8 mouse cellular contexts compared by ENCODE assay signal in the genomic region with DNA sequence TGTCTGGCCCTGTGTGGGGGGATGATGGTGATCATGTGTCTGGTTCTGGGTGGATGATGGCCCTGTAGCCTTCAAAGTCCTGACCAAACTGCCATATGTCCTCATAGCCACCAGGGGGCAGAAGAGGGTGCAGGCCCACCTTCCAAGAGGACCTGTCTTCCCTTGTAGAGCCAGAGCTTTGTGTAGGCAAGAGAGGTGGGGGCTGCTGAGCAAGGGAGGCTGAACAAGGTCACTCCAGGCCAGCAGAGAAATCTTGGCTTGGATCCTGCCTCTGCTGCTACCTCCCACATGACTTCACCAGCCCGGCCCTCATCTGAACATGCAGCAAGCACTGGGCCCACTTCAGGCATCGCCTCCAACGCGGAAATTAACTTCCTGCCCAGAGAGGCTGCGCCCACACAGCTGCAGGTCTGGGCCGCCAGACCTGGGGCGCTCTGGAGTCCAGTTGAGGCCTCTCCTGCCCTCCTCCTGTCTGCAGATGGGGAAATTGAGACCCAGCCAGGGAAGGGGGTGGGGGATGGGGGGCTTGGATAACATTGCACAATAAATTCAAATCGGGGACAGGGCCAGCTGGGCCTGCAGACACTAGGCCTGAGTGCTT. TPM values are rescaled to one million over a fixed set of nuclear protein-coding genes. Genes with fewer than 3 reads are reported as not detected.
DNase-seq lines count a peak whose midpoint lies in the region; ATAC-seq and TF ChIP-seq lines count a peak whose summit lies in the region.

No protein-coding gene starts in this region.

- H3K4me3 ChIP-seq in E14TG2a.4 (replicated peaks; ENCODE audit: low read length): peak overlapping the region; percentile 41
- H3K4me3 ChIP-seq in forebrain, embryonic 12.5 days (replicated peaks): no peak overlapping the region
- no peak overlapping the region for H3K4me3 ChIP-seq in lung, embryonic 14.5 days (ENCODE audit: low read depth, low read length)
- H3K4me3 ChIP-seq in thymus, adult 2 months (ENCODE audit: control insufficient read depth, insufficient read depth, low read length): no peak overlapping the region

- peak; percentile 93 for TF ChIP-seq CTCF in E14TG2a.4 (conservative IDR thresholded peaks at IDR 0.05; ENCODE audit: low read length)
- TF ChIP-seq CTCF in lung, embryonic 14.5 days (IDR thresholded peaks at IDR 0.05; ENCODE audit: low read depth): peak; percentile 100
- TF ChIP-seq CTCF in thymus, adult 2 months (IDR thresholded peaks at IDR 0.05; ENCODE audit: borderline replicate concordance, control insufficient read depth, extremely low read depth, insufficient read depth, low read length, poor library complexity): peak; percentile 88

- H3K9ac ChIP-seq in forebrain, embryonic 12.5 days: 0 out of 2 replicates have a peak overlapping the region, but pooled peaks have one; percentile 1
- H3K9ac ChIP-seq in lung, embryonic 14.5 days: peak overlapping the region; percentile 37

- no peak overlapping the region for H3K4me2 ChIP-seq in forebrain, embryonic 12.5 days
- peak overlapping the region; percentile 21; the same call in 1 of the 2 replicates for H3K4me2 ChIP-seq in lung, embryonic 14.5 days

- no peaks in the 10 kb centered on the region for H3K9me3 ChIP-seq in E14TG2a.4 (ENCODE audit: low read length)
- H3K9me3 ChIP-seq in forebrain, embryonic 12.5 days: no peaks in the 10 kb centered on the region
- H3K9me3 ChIP-seq in lung, embryonic 14.5 days (ENCODE audit: low read depth, low read length): no peaks in the 10 kb centered on the region

- H3K36me3 ChIP-seq in E14TG2a.4 (ENCODE audit: insufficient read depth, low read length): no peaks in the 10 kb centered on the region
- no peaks in the 10 kb centered on the region for H3K36me3 ChIP-seq in forebrain, embryonic 12.5 days (replicated peaks)
- H3K36me3 ChIP-seq in lung, embryonic 14.5 days (ENCODE audit: insufficient read depth): no peaks in the 10 kb centered on the region
- no peaks in the 10 kb centered on the region for H3K36me3 ChIP-seq in thymus, adult 2 months (ENCODE audit: control insufficient read depth, insufficient read depth, low read length)

- H3K4me1 ChIP-seq in E14TG2a.4 (replicated peaks; ENCODE audit: low read depth, low read length): peaks cover 39% of the 10 kb centered on the region
- peaks cover 28% of the 10 kb centered on the region for H3K4me1 ChIP-seq in forebrain, embryonic 12.5 days
- peaks cover 17% of the 10 kb centered on the region for H3K4me1 ChIP-seq in lung, embryonic 14.5 days (ENCODE audit: insufficient read depth)
- peaks cover 7% of the 10 kb centered on the region for H3K4me1 ChIP-seq in thymus, adult 2 months (replicated peaks; ENCODE audit: control insufficient read depth, insufficient read depth, low read length)

- WGBS in forebrain, embryonic 12.5 days: 70% methylated on average over 8 of the region's 8 CpGs
- 8% methylated on average over 8 of the region's 8 CpGs for WGBS in lung, embryonic 14.5 days
- 15% methylated on average over 8 of the region's 8 CpGs for WGBS in thymus, adult 2 months

- peak; percentile 69 for ATAC-seq in forebrain, embryonic 12.5 days (ENCODE audit: low FRiP score)
- ATAC-seq in lung, embryonic 14.5 days (ENCODE audit: insufficient read depth): peak; percentile 92

- intact Hi-C loops in heart, postnatal 10 days (cut with DNase I): loop anchor here (1.0 kb wide), 2 partner anchors 11 to 99 kb away; no protein-coding TSS in a partner anchor

- no peak for TF ChIP-seq POLR2A in thymus, adult 2 months (IDR thresholded peaks at IDR 0.05; ENCODE audit: control insufficient read depth, extremely low read depth, insufficient read depth, low read length, poor library complexity)

- peak overlapping the region; percentile 50; the same call in 1 of the 2 replicates for H3K27ac ChIP-seq in forebrain, embryonic 12.5 days
- peak overlapping the region; percentile 96 for H3K27ac ChIP-seq in lung, embryonic 14.5 days (ENCODE audit: low read depth)
- no peak overlapping the region; the same call in 1 of the 2 replicates for H3K27ac ChIP-seq in thymus, adult 2 months (ENCODE audit: control insufficient read depth, insufficient read depth, low read length)

- DNase-seq in c-Kit-positive CD71-positive TER-119-positive erythroid progenitor cells, embryonic 14.5 days (ENCODE audit: low spot score): peak; percentile 44
- peak; percentile 96 to 97 for DNase-seq in heart, postnatal 10 days
- peak; percentile 86 for DNase-seq in layer of hippocampus, adult 11-12 months (ENCODE audit: low spot score)
- DNase-seq in lung, embryonic 14.5 days: peak; percentile 94
- peak; percentile 95 for DNase-seq in ovary, adult 18-20 months (ENCODE audit: low spot score)
- DNase-seq in thymus, adult 2 months: peak; percentile 76

- peaks cover 29% of the 10 kb centered on the region for H3K27me3 ChIP-seq in E14TG2a.4 (ENCODE audit: insufficient read depth, low read length)
- H3K27me3 ChIP-seq in forebrain, embryonic 12.5 days: peaks cover 35% of the 10 kb centered on the region
- 0 out of 2 replicates have a peak, but pooled peaks cover under 1% of the 10 kb centered on the region for H3K27me3 ChIP-seq in lung, embryonic 14.5 days (ENCODE audit: insufficient read depth, low read length)
- H3K27me3 ChIP-seq in thymus, adult 2 months (ENCODE audit: control insufficient read depth, insufficient read depth, low read length): no peaks in the 10 kb centered on the region

RNA-seq across cellular contexts. Expression of gene Wnt7b, which starts 28.4 kb away (rescaled TPM):
- 111 and 130 TPM in 2 replicates for polyA plus RNA-seq in forebrain, embryonic 12.5 days (2016; fragmentation: Nextera tagmentation; extraction: Ambion mirVana)
- under 1 TPM; 0.22 to 0.25 TPM for total RNA-seq in heart, postnatal 10 days (2021)
- polyA plus RNA-seq in lung, embryonic 14.5 days (2014; fragmentation: Nextera tagmentation; extraction: Ambion mirVana): 65.7 and 77.0 TPM in 2 replicates
- 3.4 and 3.8 TPM in 2 replicates for polyA plus RNA-seq in thymus, adult 2 months (2012; rRNA removed)

Comparison
In these comparisons a context has a peak if more than half of its experiments do, and no peak if none do; other contexts are left out.
1. DNase-seq: peak in every context shown above with its lines; median percentile 96 in heart, postnatal 10 days; 95 in ovary, adult 18-20 months; 94 in lung, embryonic 14.5 days; 86 in layer of hippocampus, adult 11-12 months; 76 in thymus, adult 2 months; 44 in c-Kit-positive CD71-positive TER-119-positive erythroid progenitor cells, embryonic 14.5 days.
2. RNA of gene Wnt7b, which starts 28.4 kb away (polyA plus RNA-seq): 111 to 130 TPM in forebrain, embryonic 12.5 days and 65.7 to 77.0 TPM in lung, embryonic 14.5 days; 3.4 to 3.8 TPM in thymus, adult 2 months; every median in the first group is over 10 times any median in the second.
3. Peak in every context shown above with its lines, with median percentiles within 50 percentile points of each other: CTCF ChIP-seq.